Mouse (Mus musculus) forebrain, embryonic 13.5 days (tissue): ENCODE measurements around the gene Sphk2. TPM values are rescaled to one million over a fixed set of nuclear protein-coding genes. Genes with fewer than 3 reads are reported as not detected.

Experiments used
- ATAC-seq: fragments of 200-750 bp; cut with Nextera tagmentation; 2 replicates; pipeline ENCODE4 v1.8.0; 2017
- H3K27ac ChIP-seq: fragments of 300-500 bp; sonication (generic); 2 replicates; pipeline ENCODE4 v1.5.1; 2015; ENCODE audit warnings: inconsistent platforms, mild to moderate bottlenecking, moderate library complexity
- H3K27me3 ChIP-seq: fragments of 300-500 bp; sonication (generic); 2 replicates; pipeline ENCODE4 v1.6.1; 2015; ENCODE audit warnings: mild to moderate bottlenecking, inconsistent platforms
- H3K36me3 ChIP-seq: fragments of 300-500 bp; sonication (generic); 2 replicates; pipeline ENCODE4 v1.6.1; 2015; ENCODE audit warnings: mild to moderate bottlenecking, inconsistent platforms; ENCODE audit not compliant: poor library complexity, severe bottlenecking
- H3K4me1 ChIP-seq: fragments of 300-500 bp; sonication (generic); 2 replicates; pipeline ENCODE4 v1.6.1; 2015; ENCODE audit warnings: inconsistent platforms
- H3K4me2 ChIP-seq: fragments of 300-500 bp; sonication (generic); 2 replicates; pipeline ENCODE4 v1.6.1; 2015; ENCODE audit warnings: inconsistent platforms, mild to moderate bottlenecking, moderate library complexity
- H3K4me3 ChIP-seq: fragments of 300-500 bp; sonication (generic); 2 replicates; pipeline ENCODE4 v1.5.1; 2015; ENCODE audit warnings: mild to moderate bottlenecking, inconsistent platforms
- H3K9ac ChIP-seq: fragments of 300-500 bp; sonication (generic); 2 replicates; pipeline ENCODE4 v1.6.1; 2015; ENCODE audit warnings: mild to moderate bottlenecking, inconsistent platforms
- H3K9me3 ChIP-seq: fragments of 300-500 bp; sonication (generic); replicated peaks from 2 replicates; pipeline ENCODE4 v1.6.1; 2016; ENCODE audit warnings: inconsistent platforms
- WGBS: fragments of 180-500 bp; shearing (Covaris S2); methylation state at CpG from one replicate; pipeline ENCODE4 v1.1.7; 2015; 5-methylcytosine and 5-hydroxymethylcytosine counted together
- polyA plus RNA-seq: library from polyadenylated mRNA; unstranded; fragments of >200 nt; fragmentation: Nextera tagmentation; extraction: Ambion mirVana; gene quantifications from 2 replicates; pipeline ENCODE4 v1.2.1, GENCODE M21; 2015

Gene Sphk2
- polyA plus RNA-seq, 1 experiment from 2014 or later: 25.3 TPM

DNA sequence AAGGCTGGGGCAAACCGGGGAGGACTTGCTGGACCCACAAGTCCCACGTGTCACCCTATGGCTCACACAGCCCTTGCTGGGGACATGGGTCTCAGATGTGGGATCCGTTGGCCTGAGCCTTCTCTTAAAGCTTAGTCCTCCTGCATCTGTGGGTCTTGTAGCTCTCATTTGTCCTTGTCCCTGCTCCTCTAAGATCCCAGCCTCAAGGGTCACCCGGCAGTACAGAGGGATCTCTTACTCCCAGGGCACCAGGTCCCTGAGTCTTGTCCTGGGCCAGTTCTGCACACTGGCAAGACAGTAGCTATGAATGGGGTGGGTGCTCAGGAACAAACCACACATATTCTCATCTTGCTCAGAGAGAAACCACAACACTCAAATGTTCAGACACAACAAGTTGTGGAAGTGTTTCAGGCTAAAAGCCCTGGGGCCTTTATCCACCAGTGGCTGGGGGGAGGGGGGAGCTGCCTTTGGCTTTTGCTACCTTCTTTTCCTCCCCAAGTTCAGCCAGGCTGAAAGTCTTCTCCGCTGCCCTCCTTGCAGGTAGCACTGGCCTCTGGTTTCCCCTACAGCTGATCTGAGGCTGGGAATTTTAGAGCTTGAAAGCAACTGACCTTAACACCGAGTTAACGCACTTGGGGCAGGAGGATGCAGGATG is 34.3 kb downstream of the Sphk2 start, which contains the start of gene Ntn5:
Ntn5 (plus strand) TSS at position 627 of the 655 bp plus-strand sequence.
- Histone ChIP-seq H3K9me3 (no peaks in the 10 kb centered on the region), H3K4me2 (no peak within 1 kb of the TSS), H3K27me3 (no peaks in the 10 kb centered on the region), H3K4me3 (no peak within 1 kb of the TSS), H3K36me3 (no peaks in the 10 kb centered on the region), H3K4me1 (0 out of 2 replicates have a peak, but pooled peaks cover 5% of the 10 kb centered on the region), H3K9ac (peak within 1 kb of the TSS; percentile 30), H3K27ac (no peak within 1 kb of the TSS)
- 77% methylated on average over 7 of the region's 7 CpGs for WGBS
- no peak for ATAC-seq

DNA sequence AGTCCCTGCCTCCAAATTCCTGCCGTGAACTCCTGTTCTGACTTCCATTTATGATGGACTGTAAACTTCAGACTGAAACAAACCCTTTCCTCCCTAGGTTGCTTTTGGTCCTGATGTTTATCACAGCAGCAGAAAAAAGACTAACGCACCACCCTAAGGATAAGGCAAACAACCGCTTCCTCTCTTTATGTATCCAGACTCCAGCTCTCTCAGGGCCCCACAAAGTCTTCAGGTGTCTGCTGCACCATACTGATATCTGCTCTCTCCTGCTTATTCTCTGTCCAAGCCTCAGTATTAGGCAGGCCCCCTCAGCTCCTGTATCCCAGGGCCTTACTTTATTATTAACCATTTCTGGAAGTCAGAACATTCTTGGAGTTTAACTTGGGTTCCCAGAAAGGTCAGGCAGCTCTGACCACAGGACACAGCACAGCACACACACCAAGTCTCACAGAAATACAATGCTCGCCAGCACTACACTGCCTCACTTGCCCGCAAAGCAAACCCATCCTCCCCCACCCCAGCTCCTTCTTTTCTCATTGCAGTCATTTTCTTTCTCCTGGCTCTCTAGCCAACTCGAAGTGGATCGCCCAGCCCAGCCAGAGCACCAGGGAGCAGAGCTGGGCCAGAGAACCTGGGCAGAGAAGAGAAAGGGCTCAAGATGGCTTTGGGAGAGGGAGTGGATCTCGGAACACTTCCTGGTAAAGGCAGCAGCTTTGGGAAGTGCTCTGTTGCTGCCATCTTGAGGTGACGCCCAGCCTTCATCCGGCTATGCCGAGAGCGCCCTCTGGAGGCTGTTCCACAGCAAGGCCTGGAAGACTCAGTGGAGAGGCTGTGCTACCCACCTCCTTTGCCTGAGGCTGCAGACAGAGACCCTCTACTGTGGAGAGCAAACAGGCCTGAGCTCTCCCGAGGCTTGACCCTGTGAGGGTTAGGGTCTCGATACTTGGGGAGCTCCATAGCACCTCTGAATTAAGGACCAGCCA is 35.4 kb downstream of the Sphk2 start:
- Histone ChIP-seq H3K4me2 (peak overlapping the region; percentile 40), H3K27me3 (no peaks in the 10 kb centered on the region), H3K4me1 (0 out of 2 replicates have a peak, but pooled peaks cover 5% of the 10 kb centered on the region), H3K9ac (no peak overlapping the region), H3K9me3 (no peaks in the 10 kb centered on the region), H3K36me3 (no peaks in the 10 kb centered on the region), H3K4me3 (no peak overlapping the region), H3K27ac (peak overlapping the region; percentile 26)
- ATAC-seq: peak; percentile 91
- 29% methylated on average over 14 of the region's 14 CpGs for WGBS

DNA sequence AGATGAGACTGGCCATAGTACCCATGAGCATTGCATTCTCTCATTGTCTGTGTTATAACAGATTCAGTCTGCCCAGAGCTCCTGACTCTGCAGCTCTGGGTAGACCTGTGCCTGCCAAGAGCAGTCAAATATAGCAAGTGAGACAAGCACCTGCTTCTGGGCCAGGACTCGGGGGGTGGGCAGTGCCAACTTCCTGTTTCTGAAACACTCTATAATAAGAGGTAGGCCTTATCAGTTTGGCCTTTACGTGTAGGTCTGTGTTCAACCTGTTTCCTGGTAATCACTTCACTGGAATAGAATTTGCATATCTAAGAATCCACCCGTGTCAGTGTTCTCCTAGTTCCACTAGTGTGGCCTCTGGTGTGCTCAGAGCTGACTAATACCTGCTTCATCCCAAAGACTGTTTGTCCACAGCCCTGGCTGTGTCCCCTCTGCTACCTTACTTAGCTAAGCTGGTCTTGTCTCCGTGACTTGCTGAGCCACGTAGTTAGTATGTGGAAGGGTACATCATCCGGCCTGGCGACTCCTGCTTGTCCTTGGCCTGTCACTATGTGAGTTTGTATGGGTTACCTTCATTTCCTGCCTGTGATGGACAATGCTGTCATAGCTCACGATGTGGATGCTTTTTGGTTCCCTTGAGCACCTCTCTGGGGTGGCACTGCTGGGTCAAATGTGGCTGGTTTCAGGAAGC is 36.6 kb downstream of the Sphk2 start:
- no peaks in the 10 kb centered on the region for H3K36me3 ChIP-seq
- WGBS: 86% methylated on average over 8 of the region's 8 CpGs
- H3K27me3 ChIP-seq: no peaks in the 10 kb centered on the region
- H3K27ac ChIP-seq: no peak overlapping the region
- 0 out of 2 replicates have a peak, but pooled peaks cover 5% of the 10 kb centered on the region for H3K4me1 ChIP-seq
- no peak for ATAC-seq
- no peaks in the 10 kb centered on the region for H3K9me3 ChIP-seq
- no peak overlapping the region for H3K4me3 ChIP-seq
- H3K4me2 ChIP-seq: no peak overlapping the region
- H3K9ac ChIP-seq: no peak overlapping the region; the same call in 1 of the 2 replicates

DNA sequence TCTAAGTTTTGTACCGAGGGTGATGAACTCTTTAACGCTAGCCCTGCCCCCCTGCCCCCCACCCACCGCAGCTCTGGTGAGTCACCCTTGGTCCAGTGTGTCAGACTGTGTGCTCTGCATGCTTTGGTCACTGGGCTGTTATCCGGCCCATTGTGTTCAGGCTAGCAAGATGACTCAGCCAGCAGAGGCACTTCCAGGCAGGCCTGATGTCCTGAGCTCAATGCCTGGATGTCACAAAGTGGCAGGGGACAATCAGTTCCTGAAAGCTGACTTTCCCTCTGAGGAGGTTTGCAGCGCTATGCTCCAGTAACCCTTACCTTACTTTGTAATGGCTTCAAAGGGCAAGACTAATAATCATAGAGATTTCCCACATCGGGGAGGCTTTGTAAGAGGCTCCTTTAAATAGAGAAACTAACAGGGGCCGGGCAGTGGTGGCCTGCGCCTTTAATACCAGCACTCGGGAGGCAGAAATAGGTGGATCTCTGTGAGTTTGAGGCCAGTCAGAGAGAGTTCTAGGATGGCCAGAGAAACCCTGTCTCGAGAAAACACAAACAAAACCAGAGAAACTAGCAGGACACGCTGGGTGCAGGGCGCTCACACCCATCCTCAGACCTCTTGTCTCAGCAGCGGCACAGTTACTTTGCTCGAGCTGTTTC is 37.7 kb downstream of the Sphk2 start:
- no peak overlapping the region for H3K4me3 ChIP-seq
- no peak for ATAC-seq
- H3K27ac ChIP-seq: no peak overlapping the region
- 73% methylated on average over 14 of the region's 14 CpGs for WGBS
- 0 out of 2 replicates have a peak, but pooled peaks cover 5% of the 10 kb centered on the region for H3K4me1 ChIP-seq
- no peaks in the 10 kb centered on the region for H3K9me3 ChIP-seq
- no peaks in the 10 kb centered on the region for H3K36me3 ChIP-seq
- H3K4me2 ChIP-seq: no peak overlapping the region
- H3K27me3 ChIP-seq: no peaks in the 10 kb centered on the region
- no peak overlapping the region for H3K9ac ChIP-seq

DNA sequence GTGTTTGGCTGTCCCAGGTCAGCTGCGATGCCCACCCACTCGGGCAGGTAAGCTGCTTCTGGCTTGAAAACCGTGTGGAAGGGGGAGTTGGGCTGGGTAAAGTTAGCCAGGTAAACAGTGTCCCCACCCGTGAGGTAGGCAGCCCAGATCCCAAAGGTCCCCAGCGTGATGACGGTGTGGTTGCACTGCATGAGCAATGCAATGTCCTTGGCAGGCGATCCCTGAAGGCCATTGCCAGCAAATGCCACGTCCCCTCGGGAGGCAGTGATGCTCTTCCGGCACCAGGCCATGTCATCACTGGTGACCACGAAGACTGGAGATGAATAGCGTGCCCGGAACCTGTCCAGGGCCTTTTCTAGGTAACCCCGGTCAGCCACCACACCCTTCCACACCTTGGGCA is 39.3 kb downstream of the Sphk2 start:
- WGBS: 94% methylated on average over 14 of the region's 14 CpGs
- Histone ChIP-seq H3K27ac (no peak overlapping the region), H3K9me3 (no peaks in the 10 kb centered on the region), H3K4me3 (no peak overlapping the region), H3K36me3 (no peaks in the 10 kb centered on the region), H3K4me2 (no peak overlapping the region), H3K27me3 (no peaks in the 10 kb centered on the region), H3K9ac (no peak overlapping the region), H3K4me1 (0 out of 2 replicates have a peak, but pooled peaks cover 5% of the 10 kb centered on the region)
- ATAC-seq: no peak

DNA sequence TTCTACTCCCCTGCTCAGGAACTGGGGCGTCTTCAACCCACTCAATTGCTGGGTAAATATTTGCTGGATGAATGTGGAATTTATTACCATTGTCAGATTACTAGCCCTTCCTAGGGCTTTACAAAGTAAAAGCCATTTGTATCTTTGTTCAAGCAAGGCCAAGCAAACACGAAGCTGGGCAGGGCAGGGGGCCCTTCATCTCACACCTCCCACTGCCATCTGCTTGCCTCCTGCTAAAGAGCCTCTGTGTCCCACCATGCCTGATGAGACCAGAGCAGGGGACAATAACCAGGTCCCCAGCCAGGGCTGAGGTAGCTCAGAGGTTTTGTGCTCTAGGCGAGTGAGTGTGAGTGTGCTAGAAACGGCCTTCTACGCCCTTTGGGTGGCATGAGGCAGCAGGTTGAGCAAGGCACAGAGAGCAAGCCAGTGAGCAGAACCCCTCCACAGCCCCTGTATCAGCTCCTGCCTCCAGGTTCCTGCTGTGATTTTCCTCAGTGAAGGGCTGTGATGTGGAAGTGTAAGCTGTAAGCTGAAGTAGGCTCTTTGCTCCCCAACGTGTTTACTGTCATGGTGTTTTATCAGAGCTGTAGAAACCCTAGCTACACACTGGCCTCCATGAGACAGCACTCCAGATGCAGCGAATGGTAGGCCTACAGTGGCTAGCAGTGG is 40.0 kb downstream of the Sphk2 start:
- ATAC-seq: no peak
- Histone ChIP-seq H3K9me3 (no peaks in the 10 kb centered on the region), H3K4me2 (no peak overlapping the region), H3K9ac (no peak overlapping the region), H3K4me3 (no peak overlapping the region), H3K36me3 (no peaks in the 10 kb centered on the region), H3K4me1 (0 out of 2 replicates have a peak, but pooled peaks cover 5% of the 10 kb centered on the region), H3K27me3 (no peaks in the 10 kb centered on the region), H3K27ac (no peak overlapping the region)
- WGBS: 82% methylated on average over 7 of the region's 7 CpGs

DNA sequence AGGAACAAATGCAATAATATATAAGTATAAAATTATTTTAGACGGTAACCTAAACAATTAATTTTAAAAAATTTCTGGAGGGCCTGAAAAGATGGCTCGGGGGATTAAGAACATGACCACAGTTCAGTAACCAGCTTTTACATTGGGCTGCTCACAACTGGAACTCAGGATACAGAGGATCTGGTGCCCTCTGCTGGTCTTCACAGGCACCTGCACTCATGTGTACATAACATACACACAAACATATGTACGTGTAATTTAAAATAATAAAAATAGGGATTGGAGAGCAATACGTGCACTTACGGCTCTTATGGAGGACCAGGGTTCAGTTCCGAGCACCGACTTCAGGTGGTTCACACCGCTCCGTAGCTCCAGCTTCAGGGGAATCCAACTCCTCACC is 48.9 kb downstream of the Sphk2 start:
- H3K4me1 ChIP-seq: no peaks in the 10 kb centered on the region
- 95% methylated on average over 9 of the region's 9 CpGs for WGBS
- H3K27me3 ChIP-seq: no peaks in the 10 kb centered on the region; the same call in 1 of the 2 replicates
- no peak overlapping the region for H3K4me2 ChIP-seq
- no peaks in the 10 kb centered on the region; the same call in 1 of the 2 replicates for H3K9me3 ChIP-seq
- H3K36me3 ChIP-seq: no peaks in the 10 kb centered on the region
- ATAC-seq: no peak
- H3K9ac ChIP-seq: no peak overlapping the region
- no peak overlapping the region for H3K4me3 ChIP-seq
- no peak overlapping the region for H3K27ac ChIP-seq

DNA sequence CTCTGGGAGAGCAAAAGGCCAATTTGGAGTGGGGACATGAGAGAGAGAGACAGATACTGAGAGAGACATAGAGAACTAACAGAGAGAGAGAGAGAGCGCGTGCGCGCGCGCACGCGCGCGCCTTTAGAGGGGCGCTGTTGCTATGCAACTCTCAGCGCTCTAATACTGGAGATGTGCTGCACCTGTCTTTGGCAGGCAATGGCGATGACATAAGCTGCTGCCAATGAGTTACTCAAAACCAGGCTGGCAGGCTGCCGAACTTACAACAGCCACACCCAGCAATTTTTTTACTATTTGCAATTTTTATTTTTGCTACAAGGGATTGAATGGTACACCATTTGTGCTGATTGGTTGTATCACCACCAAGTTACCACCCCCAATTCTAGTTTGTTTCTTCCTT is 50.0 kb downstream of the Sphk2 start:
- 79% methylated on average over 14 of the region's 14 CpGs for WGBS
- H3K4me2 ChIP-seq: no peak overlapping the region
- no peaks in the 10 kb centered on the region for H3K4me1 ChIP-seq
- no peak overlapping the region for H3K27ac ChIP-seq
- H3K27me3 ChIP-seq: no peaks in the 10 kb centered on the region; the same call in 1 of the 2 replicates
- H3K9me3 ChIP-seq: no peaks in the 10 kb centered on the region; the same call in 1 of the 2 replicates
- no peak overlapping the region for H3K9ac ChIP-seq
- no peaks in the 10 kb centered on the region for H3K36me3 ChIP-seq
- no peak overlapping the region for H3K4me3 ChIP-seq
- no peak for ATAC-seq

DNA sequence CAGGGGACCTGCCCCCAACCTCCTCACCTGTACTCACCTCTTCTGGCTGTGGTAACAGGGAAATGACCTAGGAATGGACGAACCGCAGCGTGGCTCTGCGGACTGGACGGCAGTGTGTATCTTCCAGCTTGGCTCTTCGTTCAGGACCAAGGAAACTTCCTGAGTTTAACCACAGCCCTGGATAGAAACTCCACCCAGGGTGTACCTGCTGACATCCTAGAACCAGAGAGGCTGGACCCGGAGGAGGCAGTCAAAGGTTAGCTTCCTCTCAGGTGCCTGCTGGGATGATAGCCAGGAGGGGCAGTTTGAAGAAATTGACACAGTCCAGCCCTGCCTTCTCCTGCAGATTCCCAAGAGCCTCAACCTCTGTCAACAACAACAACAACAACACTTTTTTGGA is 51.6 kb downstream of the Sphk2 start, which contains the start of gene Fut2:
Fut2 (minus strand) TSS at position 234 of the 400 bp plus-strand sequence.
- no peaks in the 10 kb centered on the region for H3K4me1 ChIP-seq
- H3K4me3 ChIP-seq: no peak within 1 kb of the TSS
- no peaks in the 10 kb centered on the region; the same call in 1 of the 2 replicates for H3K27me3 ChIP-seq
- no peaks in the 10 kb centered on the region; the same call in 1 of the 2 replicates for H3K9me3 ChIP-seq
- no peak for ATAC-seq
- 85% methylated on average over 7 of the region's 7 CpGs for WGBS
- H3K36me3 ChIP-seq: no peaks in the 10 kb centered on the region
- no peak within 1 kb of the TSS for H3K27ac ChIP-seq
- no peak within 1 kb of the TSS for H3K4me2 ChIP-seq
- no peak within 1 kb of the TSS for H3K9ac ChIP-seq

DNA sequence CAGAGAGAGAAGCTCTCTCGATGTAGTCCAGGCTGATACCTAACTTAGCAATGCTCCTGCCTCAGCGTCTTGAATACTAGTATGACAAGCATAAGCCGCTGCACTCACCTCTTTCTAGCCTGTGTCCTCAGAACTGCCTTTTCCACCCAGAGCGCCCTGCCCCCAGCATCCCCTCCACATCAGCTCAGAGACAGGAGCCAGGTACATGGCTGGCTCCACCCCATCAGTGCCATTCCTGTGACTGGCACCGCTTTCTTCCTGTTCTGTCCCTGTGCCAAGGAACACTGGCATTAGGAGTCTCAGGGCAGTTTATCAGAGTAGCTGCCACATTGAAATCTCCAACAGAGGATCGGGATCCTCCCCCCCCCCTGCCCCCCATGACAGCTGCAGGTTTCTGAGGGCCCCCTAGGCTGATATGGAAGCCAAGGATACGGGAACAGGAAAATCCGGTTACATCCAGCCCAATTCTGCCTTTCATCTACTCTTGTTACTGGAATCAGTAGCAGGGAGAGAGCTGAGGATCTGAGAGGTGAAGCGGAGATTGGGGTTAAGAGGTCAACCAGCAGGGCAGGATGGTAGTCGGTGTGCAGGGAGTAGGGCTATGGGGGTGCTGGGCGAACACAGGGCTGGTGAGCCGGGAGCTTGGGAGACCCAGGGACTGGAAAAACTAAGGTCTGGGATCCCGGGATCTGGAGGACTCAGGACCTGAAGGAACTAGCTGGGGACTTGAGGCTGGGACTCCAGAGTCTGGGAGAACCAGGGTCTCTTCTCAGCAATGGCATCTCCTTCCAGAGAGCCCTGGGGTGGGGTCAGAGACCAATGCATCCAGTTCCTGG is 52.3 kb downstream of the Sphk2 start:
- WGBS: 67% methylated on average over 13 of the region's 13 CpGs
- Histone ChIP-seq H3K4me3 (no peak overlapping the region), H3K4me2 (no peak overlapping the region), H3K9ac (no peak overlapping the region), H3K36me3 (no peaks in the 10 kb centered on the region), H3K9me3 (no peaks in the 10 kb centered on the region; the same call in 1 of the 2 replicates), H3K4me1 (no peaks in the 10 kb centered on the region), H3K27me3 (no peaks in the 10 kb centered on the region; the same call in 1 of the 2 replicates), H3K27ac (no peak overlapping the region)
- no peak for ATAC-seq
